Mouse (Mus musculus) adrenal gland, adult (tissue): ENCODE measurements around the gene Plpp1.

Source experiments
- DNase-seq, 2 experiments: peaks; one replicate each; pipeline ENCODE4 v3.0.0; 2022 to 2023; ENCODE audit warnings: low spot score in 1 of 2; ENCODE audit not compliant: inconsistent age in 2 of 2

Gene Plpp1

GRCm38 (mm10) chr13:112772252-112772651, 28.3 kb upstream of the Plpp1 start:
- peak; percentile 74 to 91 for DNase-seq

DNA sequence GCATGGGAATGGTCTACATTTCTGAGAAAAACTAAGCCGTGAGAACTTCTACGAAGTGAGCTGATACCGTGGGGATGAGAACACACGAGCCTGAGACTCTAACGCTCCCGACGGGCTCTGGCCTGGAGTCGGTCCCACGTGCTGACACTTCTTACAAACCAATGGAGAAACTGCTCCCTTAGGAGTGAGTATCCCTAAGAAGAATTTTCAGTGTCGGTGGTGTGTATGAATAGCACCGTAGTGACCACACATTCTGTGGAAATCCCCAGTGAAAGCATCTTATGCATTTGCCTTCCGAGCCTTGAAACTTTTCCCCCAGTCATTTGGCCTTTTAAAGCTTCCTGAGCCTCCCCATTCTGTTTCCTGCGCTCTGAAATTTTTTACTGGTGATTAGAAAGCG, 27.7 kb upstream of the Plpp1 start:
- DNase-seq = peak; percentile 18 to 57

GRCm38 (mm10) chr13:112773991-112774675, 26.5 kb upstream of the Plpp1 start:
- peak in 1 of 2 experiments; percentile 40 for DNase-seq

GRCm38 (mm10) chr13:112775856-112776255, 24.7 kb upstream of the Plpp1 start:
- DNase-seq = peak in 1 of 2 experiments; percentile 57

DNA sequence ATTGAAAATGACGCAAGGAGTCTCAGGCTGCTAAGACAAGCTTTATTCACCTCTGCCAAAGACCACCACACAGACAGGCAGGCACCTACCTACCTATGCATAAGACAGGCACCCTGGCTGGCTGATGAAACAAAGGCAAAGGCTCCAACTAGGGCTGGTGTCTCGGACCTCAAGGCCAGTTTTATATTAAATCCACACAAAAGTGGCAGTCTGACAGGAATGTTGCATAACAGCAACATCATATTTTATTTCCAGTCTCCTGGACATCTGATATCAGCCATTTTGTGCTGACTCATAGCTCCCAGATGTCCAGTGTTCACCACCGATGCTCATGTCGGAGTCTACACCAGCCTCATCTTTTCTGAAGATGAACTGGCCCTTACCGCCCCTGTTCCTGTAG, 22.2 kb upstream of the Plpp1 start:
- peak; percentile 36 to 81 for DNase-seq

DNA sequence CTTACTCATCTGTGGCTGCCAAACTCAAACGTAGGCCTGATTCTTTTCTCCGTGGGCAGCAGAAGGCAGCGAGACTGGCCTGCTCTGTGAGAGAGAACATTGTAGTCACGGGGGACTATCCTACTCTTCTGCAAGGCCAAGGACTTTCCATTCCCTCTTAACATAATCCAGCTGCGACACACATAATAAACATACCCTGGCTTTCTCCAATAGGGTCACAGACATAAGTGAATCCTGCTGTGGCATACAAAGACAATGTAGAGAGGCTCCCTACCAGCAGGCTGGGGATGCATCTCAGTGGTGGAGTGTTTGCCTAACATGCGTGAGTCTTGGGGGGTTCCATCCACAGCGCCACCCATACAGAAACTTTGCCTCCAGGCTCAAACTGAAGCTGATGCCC, 15.3 kb upstream of the Plpp1 start:
- DNase-seq = no peak

- DNase-seq = no peak
Measured at GRCm38 (mm10) chr13:112786142-112786541, 14.4 kb upstream of the Plpp1 start.

GRCm38 (mm10) chr13:112786942-112787533, 13.6 kb upstream of the Plpp1 start:
- DNase-seq = no peak

- DNase-seq = no peak
Measured at GRCm38 (mm10) chr13:112790774-112791173, 9.8 kb upstream of the Plpp1 start.

GRCm38 (mm10) chr13:112791906-112792305, 8.7 kb upstream of the Plpp1 start:
- DNase-seq = no peak

DNA sequence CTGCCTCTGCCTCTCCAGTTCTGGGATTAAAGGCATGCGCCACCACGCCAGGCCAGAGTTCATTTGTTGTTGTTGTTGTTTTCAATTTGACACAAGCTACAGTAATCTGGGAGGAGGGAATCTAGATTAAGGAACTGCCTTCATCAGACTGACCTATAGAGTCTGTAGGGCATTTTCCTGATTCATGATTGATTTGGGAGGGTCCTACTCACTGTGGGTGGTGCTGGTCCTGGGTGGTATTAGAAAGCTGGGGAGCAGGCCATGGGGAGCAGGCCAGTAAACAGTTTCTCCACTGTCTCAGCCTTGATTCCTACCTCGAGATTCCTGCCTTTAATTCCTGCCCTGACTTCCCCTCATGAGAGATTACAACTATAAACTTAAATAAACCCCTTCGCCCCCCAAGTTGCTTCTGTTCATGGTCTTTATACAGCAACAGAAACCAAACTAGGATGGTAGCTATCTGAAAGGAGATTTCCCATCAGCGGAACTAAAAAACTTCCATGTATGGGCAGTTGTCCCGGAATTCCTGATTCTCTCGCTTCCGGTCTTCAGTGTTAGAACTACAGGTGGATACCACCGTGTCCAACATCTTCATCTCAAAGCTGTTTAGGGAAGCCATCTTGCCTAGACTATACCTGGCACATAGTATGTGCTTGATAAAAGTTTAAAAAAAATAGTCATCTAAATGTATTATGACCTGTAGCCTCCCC, 2.2 kb upstream of the Plpp1 start:
- no peak for DNase-seq

DNA sequence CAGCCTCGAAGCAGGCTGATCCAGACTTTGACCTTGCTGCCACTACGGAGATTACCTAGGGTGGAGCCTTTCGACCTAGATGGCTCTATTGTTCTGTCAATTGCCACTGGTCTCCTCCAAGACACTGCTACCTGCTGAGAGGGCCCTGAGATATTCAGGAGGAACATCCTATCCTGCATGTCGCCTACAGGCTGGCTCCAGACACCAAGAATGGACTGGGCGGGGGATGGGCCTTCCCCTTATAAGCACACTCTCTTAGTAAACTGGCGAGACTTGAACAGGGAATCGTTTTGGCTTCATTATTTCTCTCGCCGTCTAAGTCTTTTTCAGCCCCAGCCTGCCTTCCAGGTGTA, 1.7 kb upstream of the Plpp1 start:
- DNase-seq = no peak

GRCm38 (mm10) chr13:112799721-112800241, 811 bp upstream of the Plpp1 start:
- DNase-seq = no peak

GRCm38 (mm10) chr13:112801381-112802004, 901 bp downstream of the Plpp1 start:
- peak; percentile 58 to 87 for DNase-seq

- DNase-seq = peak in 1 of 2 experiments; percentile 53
Measured at GRCm38 (mm10) chr13:112803106-112803505, 2.5 kb downstream of the Plpp1 start.

GRCm38 (mm10) chr13:112803661-112804060, 3.1 kb downstream of the Plpp1 start:
- DNase-seq = peak in 1 of 2 experiments; percentile 77

- no peak for DNase-seq
Measured at GRCm38 (mm10) chr13:112805529-112805928, 4.9 kb downstream of the Plpp1 start.

GRCm38 (mm10) chr13:112807936-112808667, 7.5 kb downstream of the Plpp1 start:
- DNase-seq = no peak

DNA sequence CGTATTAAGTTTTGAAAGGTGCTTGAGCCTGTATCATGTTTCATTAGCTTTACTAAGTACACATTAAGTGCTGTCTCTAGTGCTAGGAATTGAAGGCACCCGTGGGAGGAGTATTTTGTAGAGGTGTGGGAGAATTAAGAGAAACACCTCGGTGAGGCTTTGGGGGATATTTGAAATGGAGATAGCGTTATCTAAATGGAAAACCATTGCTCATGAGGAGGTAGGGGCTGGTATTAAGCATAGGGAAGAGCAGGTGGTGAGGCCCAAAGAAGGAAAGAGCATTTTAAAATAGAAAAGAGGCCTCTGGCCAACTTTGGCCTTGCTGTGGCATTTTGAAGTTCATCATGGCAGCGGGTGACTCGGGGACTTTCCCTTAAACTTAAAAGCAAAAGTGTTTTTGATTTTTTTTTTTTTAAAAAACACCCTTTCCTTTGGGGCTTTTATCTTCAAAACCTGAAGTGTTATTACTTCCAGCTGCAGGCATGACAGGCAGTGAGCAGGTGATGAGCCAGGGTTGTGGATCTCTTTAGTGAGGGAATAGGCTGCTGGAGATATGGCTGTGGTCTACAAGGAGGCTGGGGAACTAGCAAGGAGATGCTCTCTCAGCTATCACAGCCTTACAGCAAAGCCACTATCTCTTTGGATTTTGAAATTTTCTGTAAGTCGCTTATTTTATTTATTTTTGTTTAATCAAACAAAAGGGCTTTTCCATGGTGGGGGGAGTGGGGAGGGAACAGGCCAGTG, 9.1 kb downstream of the Plpp1 start:
- DNase-seq = peak; percentile 29 to 72

DNA sequence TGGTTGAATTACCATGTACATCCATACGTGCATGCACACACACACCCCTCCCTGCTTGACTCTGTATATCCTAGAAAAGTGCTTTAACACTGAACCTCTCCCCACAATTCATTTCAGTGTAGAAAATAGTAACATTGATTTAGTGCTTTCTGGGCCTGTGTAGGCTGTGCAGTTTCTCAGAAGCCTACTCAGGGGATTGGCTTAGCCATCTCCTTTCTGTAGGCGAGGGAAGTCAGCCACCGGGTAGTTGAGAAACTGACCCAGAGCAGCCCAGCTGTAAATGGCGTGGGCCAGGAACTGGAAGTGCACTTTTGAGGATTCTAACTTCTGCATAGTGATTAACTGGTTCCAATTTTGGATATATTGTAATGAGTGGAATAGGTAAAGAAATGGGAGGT, 9.7 kb downstream of the Plpp1 start:
- DNase-seq = no peak
